Mouse (Mus musculus): ENCODE results near the gene Ufsp1. TPM values are rescaled to one million over a fixed set of nuclear protein-coding genes. Genes with fewer than 3 reads are reported as not detected.
A peak's percentile ranks its signal among the peaks of the same experiment; 100 is the strongest.

The Ufsp1 gene
- polyA plus RNA-seq, 1 experiment from 2014 or later: 10.7 TPM

DNA sequence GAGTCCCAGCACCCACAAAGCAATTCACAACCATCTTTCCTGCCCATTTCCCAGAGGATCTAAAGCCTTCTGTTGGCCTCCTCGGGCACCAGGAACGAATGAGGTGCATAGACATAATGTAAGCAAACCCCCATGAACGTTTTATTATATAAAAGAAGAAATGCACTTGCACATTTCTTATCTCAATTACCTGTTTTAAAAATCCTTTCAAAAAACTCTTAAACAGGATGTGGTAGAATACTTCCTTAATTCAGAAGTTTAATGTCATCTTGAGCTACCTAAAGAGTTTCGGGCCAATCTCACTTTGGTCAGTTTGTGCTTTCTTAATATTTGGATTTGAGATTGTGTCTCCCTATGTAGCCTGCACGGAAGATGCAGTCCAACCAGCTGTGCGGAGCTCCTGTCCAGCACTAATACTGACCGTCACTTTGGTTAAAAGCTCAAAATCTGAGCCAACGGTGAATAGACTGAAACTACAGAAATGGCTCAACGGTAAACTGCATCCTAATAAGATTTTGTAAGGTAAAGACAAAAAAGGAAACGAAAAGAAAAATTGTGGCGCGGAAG, 12.1 kb downstream of the Ufsp1 start:
- Histone ChIP-seq H3K27me3 (replicated peaks; ENCODE audit: control insufficient read depth, insufficient read depth, low read length) (no peaks in the 10 kb centered on the region), H3K36me3 (ENCODE audit: control insufficient read depth, insufficient read depth, low read length) (peaks cover 28% of the 10 kb centered on the region), H3K27ac (ENCODE audit: low read length) (peak overlapping the region; percentile 94), H3K9ac (ENCODE audit: low read depth, low read length) (peak overlapping the region; percentile 95), H3K4me2 (ENCODE audit: low read depth, low read length) (peak overlapping the region; percentile 57), H3K9me3 (ENCODE audit: control insufficient read depth, low read length) (0 out of 2 replicates have a peak, but pooled peaks cover 3% of the 10 kb centered on the region), H3K4me3 (ENCODE audit: low read length) (peak overlapping the region; percentile 88), H3K4me1 (ENCODE audit: control insufficient read depth, insufficient read depth, low read length) (peaks cover 19% of the 10 kb centered on the region)
- 9% methylated on average over 12 of the region's 12 CpGs for WGBS
- no peak for ATAC-seq

DNA sequence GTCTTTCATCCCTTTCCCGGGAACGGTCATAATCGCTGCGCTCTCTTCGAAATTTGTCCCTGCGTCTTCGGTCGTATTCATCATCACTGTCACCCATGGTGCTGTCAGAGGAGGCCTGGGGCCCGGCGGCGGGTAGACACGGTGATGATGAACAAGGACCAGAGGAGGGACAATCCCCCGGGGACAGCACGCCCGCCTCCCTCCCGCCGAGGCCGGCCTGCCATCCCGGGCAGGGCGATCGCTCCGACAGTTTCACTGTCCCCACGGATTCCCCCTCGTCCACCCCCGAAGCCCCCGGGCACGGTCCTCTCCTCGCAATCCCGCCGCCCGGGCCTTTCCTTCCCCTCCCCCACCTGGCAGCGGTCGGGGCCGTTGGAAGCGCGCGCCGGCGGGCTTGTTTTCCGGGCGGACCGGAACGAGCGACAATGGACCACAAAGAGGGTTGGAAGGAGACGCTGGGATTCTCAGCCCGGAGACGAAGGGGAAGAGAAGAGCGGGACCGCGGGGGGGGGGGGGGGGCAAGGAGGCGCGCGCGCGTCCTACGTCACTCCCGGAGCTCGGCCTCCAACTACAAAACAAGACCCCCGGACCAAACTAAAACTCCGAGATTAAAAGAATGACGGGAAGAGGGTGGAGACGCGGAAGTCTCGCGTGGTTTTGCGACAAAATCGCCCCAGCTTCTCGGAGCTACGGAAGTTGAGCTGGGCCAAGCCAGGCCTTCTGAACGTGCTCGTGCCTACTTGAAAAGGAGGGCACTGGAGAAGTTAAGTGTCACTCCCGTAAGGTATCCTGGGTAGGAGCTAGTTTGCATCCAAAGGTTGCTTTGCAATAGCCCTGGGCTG, 12.9 kb downstream of the Ufsp1 start, which contains the start of gene Srrt:
TSS of gene Srrt (minus strand) at position 604 of the 842 bp plus-strand sequence.
- peak within 1 kb of the TSS; percentile 94 for H3K27ac ChIP-seq (ENCODE audit: low read length)
- H3K9me3 ChIP-seq (ENCODE audit: control insufficient read depth, low read length): 0 out of 2 replicates have a peak, but pooled peaks cover 3% of the 10 kb centered on the region
- H3K27me3 ChIP-seq (replicated peaks; ENCODE audit: control insufficient read depth, insufficient read depth, low read length): no peaks in the 10 kb centered on the region
- peaks cover 26% of the 10 kb centered on the region for H3K4me1 ChIP-seq (ENCODE audit: control insufficient read depth, insufficient read depth, low read length)
- peak within 1 kb of the TSS; percentile 57 for H3K4me2 ChIP-seq (ENCODE audit: low read depth, low read length)
- ATAC-seq: peak; percentile 89
- WGBS: under 1% methylated on average over 69 of the region's 72 CpGs
- H3K9ac ChIP-seq (ENCODE audit: low read depth, low read length): peak within 1 kb of the TSS; percentile 95
- peaks cover 30% of the 10 kb centered on the region for H3K36me3 ChIP-seq (ENCODE audit: control insufficient read depth, insufficient read depth, low read length)
- peak within 1 kb of the TSS; percentile 88 for H3K4me3 ChIP-seq (ENCODE audit: low read length)

GRCm38 (mm10) chr5:137308356-137308755, 13.9 kb downstream of the Ufsp1 start:
- Histone ChIP-seq H3K27me3 (replicated peaks; ENCODE audit: control insufficient read depth, insufficient read depth, low read length) (no peaks in the 10 kb centered on the region), H3K4me1 (ENCODE audit: control insufficient read depth, insufficient read depth, low read length) (peaks cover 36% of the 10 kb centered on the region), H3K9ac (ENCODE audit: low read depth, low read length) (peak overlapping the region; percentile 95; the same call in 1 of the 2 replicates), H3K4me2 (ENCODE audit: low read depth, low read length) (peak overlapping the region; percentile 51), H3K27ac (ENCODE audit: low read length) (peak overlapping the region; percentile 94; the same call in 1 of the 2 replicates), H3K9me3 (ENCODE audit: control insufficient read depth, low read length) (0 out of 2 replicates have a peak, but pooled peaks cover 3% of the 10 kb centered on the region), H3K4me3 (ENCODE audit: low read length) (peak overlapping the region; percentile 88), H3K36me3 (ENCODE audit: control insufficient read depth, insufficient read depth, low read length) (peaks cover 23% of the 10 kb centered on the region)
- no peak for ATAC-seq
- 92% methylated on average over 4 of the region's 4 CpGs for WGBS

DNA sequence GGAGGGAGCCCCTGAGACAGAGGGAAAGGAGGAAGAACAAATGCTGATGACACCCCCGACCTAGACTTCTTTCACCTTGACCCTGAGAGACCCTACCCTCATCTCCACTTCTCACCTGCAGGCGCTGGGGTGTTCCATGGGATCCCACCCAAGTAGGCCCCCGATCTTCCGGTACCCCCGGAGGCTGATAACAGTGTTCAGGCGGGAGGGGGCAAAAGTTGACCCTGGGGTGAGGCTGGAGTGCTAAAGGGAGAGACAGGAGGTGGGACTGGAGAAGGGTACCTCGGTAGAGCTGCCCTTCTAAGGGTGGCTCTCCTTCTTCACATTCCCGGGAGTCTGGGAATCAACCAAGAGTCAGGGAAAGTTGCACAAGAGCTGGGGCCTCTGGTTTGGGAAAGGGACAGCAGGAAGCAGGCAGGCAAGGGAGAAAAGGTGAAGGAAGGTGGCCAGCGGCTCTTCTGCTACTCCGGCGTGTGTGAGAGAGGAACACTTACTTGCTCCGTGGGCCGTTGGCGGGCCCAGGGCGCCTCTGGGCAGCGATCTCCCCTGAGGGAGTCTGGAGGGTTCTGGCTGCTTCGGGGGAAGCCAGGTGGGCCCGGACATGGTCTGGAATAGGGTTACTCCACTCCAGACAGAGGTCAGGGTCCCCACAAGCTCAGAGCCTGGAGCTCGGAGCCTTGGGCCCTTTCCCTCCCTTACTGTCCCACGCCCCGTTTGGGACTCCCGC, 19.2 kb downstream of the Ufsp1 start:
- H3K36me3 ChIP-seq (ENCODE audit: control insufficient read depth, insufficient read depth, low read length): peaks cover 20% of the 10 kb centered on the region
- peaks cover 41% of the 10 kb centered on the region for H3K4me1 ChIP-seq (ENCODE audit: control insufficient read depth, insufficient read depth, low read length)
- WGBS: 3% methylated on average over 22 of the region's 22 CpGs
- no peaks in the 10 kb centered on the region for H3K9me3 ChIP-seq (ENCODE audit: control insufficient read depth, low read length)
- H3K27ac ChIP-seq (ENCODE audit: low read length): peak overlapping the region; percentile 93
- H3K4me2 ChIP-seq (ENCODE audit: low read depth, low read length): peak overlapping the region; percentile 92
- peak; percentile 41 for ATAC-seq
- peak overlapping the region; percentile 81 for H3K4me3 ChIP-seq (ENCODE audit: low read length)
- no peaks in the 10 kb centered on the region for H3K27me3 ChIP-seq (replicated peaks; ENCODE audit: control insufficient read depth, insufficient read depth, low read length)
- H3K9ac ChIP-seq (ENCODE audit: low read depth, low read length): peak overlapping the region; percentile 93

- Histone ChIP-seq H3K9ac (ENCODE audit: low read depth, low read length) (peak within 1 kb of the TSS; percentile 93), H3K4me1 (ENCODE audit: control insufficient read depth, insufficient read depth, low read length) (peaks cover 41% of the 10 kb centered on the region), H3K36me3 (ENCODE audit: control insufficient read depth, insufficient read depth, low read length) (peaks cover 12% of the 10 kb centered on the region), H3K9me3 (ENCODE audit: control insufficient read depth, low read length) (no peaks in the 10 kb centered on the region), H3K4me3 (ENCODE audit: low read length) (peak within 1 kb of the TSS; percentile 81), H3K27ac (ENCODE audit: low read length) (peak within 1 kb of the TSS; percentile 93), H3K27me3 (replicated peaks; ENCODE audit: control insufficient read depth, insufficient read depth, low read length) (no peaks in the 10 kb centered on the region), H3K4me2 (ENCODE audit: low read depth, low read length) (peak within 1 kb of the TSS; percentile 92)
- 17% methylated on average over 30 of the region's 30 CpGs for WGBS
- ATAC-seq: peak; percentile 83
These were observed 20.0 kb downstream of the Ufsp1 start, which contains the start of gene Trip6 for GRCm38 (mm10) chr5:137314193-137315083. TSS of gene Trip6 (minus strand) at chr5:137314404.

DNA sequence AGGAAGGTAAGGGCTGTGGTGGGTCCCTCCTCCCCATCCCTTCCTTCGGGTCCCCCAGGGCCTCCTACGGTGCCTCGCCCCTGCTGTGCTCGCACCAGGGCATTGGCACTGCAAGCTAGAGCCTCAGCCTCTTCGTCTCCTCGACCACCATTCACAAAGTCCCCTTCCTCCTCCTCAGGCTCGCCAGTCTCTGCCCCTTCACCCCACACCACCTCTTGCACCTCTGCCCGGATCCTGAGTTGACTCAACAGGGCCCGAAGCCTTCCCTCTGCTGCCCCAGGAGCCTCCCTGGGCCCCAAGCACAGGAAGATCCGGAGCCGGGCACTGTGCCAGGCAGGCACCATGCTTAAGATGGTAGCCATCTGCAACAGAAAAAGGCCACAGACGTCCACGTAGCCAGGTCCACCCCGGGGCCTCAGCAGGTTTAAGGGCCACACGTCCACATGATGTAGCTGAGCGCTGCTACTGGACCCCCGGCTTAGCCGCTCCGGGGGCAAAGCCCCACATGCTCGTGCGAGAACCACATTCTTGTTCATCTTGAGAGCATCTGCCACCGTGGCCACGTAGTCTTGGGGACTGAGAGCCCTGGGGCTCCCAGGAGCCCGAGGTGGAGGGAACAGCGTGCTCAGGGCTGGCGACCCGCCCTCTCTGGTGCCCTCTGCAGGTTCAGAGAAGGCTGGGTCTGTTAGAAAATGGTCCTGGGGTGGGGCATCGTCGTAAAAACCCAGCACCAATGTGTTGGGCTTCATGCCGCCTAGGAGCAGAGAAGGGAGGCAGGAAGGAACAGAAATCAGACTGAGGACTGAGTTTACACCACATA, 20.9 kb downstream of the Ufsp1 start:
- Histone ChIP-seq H3K27me3 (replicated peaks; ENCODE audit: control insufficient read depth, insufficient read depth, low read length) (no peaks in the 10 kb centered on the region), H3K9ac (ENCODE audit: low read depth, low read length) (peak overlapping the region; percentile 93), H3K4me1 (ENCODE audit: control insufficient read depth, insufficient read depth, low read length) (peaks cover 41% of the 10 kb centered on the region), H3K4me2 (ENCODE audit: low read depth, low read length) (0 out of 2 replicates have a peak overlapping the region, but pooled peaks have one; percentile 12), H3K9me3 (ENCODE audit: control insufficient read depth, low read length) (no peaks in the 10 kb centered on the region), H3K4me3 (ENCODE audit: low read length) (no peak overlapping the region), H3K27ac (ENCODE audit: low read length) (peak overlapping the region; percentile 93), H3K36me3 (ENCODE audit: control insufficient read depth, insufficient read depth, low read length) (peaks cover 4% of the 10 kb centered on the region; the same call in 1 of the 2 replicates)
- 47% methylated on average over 29 of the region's 30 CpGs for WGBS
- peak; percentile 9 for ATAC-seq

GRCm38 (mm10) chr5:137317361-137317760, 22.9 kb downstream of the Ufsp1 start:
- H3K9me3 ChIP-seq (ENCODE audit: control insufficient read depth, low read length): no peaks in the 10 kb centered on the region
- 74% methylated on average over 8 of the region's 8 CpGs for WGBS
- no peaks in the 10 kb centered on the region for H3K27me3 ChIP-seq (replicated peaks; ENCODE audit: control insufficient read depth, insufficient read depth, low read length)
- no peak overlapping the region for H3K9ac ChIP-seq (ENCODE audit: low read depth, low read length)
- ATAC-seq: no peak
- 0 out of 2 replicates have a peak, but pooled peaks cover 1% of the 10 kb centered on the region for H3K36me3 ChIP-seq (ENCODE audit: control insufficient read depth, insufficient read depth, low read length)
- no peak overlapping the region for H3K4me2 ChIP-seq (ENCODE audit: low read depth, low read length)
- peaks cover 35% of the 10 kb centered on the region for H3K4me1 ChIP-seq (ENCODE audit: control insufficient read depth, insufficient read depth, low read length)
- no peak overlapping the region for H3K4me3 ChIP-seq (ENCODE audit: low read length)
- no peak overlapping the region for H3K27ac ChIP-seq (ENCODE audit: low read length)

DNA sequence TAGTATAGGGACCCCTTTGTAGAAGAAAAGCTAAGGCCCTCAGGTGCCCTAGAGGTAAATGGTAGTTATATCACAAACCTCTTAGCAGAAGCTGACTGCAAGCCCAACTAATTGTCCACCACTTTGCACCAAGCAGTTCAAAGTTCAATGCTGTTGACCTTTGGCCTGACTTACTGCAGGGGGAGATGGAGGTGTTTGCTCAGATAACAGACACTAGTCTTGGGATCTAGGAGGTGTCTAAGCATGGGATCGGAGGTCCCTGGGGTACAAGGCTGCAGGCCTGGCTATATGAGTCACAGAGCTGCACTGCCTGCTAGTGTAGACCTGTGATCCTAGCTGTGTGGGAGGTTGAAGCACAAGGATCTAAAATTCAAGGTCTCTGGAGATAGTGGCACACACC, 24.1 kb downstream of the Ufsp1 start:
- H3K36me3 ChIP-seq (ENCODE audit: control insufficient read depth, insufficient read depth, low read length): 0 out of 2 replicates have a peak, but pooled peaks cover 2% of the 10 kb centered on the region
- H3K4me2 ChIP-seq (ENCODE audit: low read depth, low read length): no peak overlapping the region
- H3K4me3 ChIP-seq (ENCODE audit: low read length): no peak overlapping the region
- peak; percentile 72 for ATAC-seq
- no peak overlapping the region for H3K9ac ChIP-seq (ENCODE audit: low read depth, low read length)
- 62% methylated on average over 1 of the region's 1 CpGs for WGBS
- peaks cover 27% of the 10 kb centered on the region for H3K4me1 ChIP-seq (ENCODE audit: control insufficient read depth, insufficient read depth, low read length)
- H3K9me3 ChIP-seq (ENCODE audit: control insufficient read depth, low read length): no peaks in the 10 kb centered on the region
- H3K27me3 ChIP-seq (replicated peaks; ENCODE audit: control insufficient read depth, insufficient read depth, low read length): no peaks in the 10 kb centered on the region
- H3K27ac ChIP-seq (ENCODE audit: low read length): 0 out of 2 replicates have a peak overlapping the region, but pooled peaks have one; percentile 7

Measured in intestine, embryonic 16.5 days (tissue).